Mouse (Mus musculus) adrenal gland, postnatal 25 days (tissue): ENCODE measurements around the gene Sipa1l3. TPM values are rescaled to one million over a fixed set of nuclear protein-coding genes. Genes with fewer than 3 reads are reported as not detected.

Experiments
- DNase-seq: peaks from one replicate; pipeline ENCODE4 v3.0.0; 2021; ENCODE audit warnings: mixed read lengths
- total RNA-seq: library from RNA; stranded (reverse); gene quantifications from 2 replicates; pipeline ENCODE4 v1.2.3, GENCODE M21; 2021

Gene Sipa1l3
- total RNA-seq, 1 experiment from 2014 or later = 36.3 TPM

DNA sequence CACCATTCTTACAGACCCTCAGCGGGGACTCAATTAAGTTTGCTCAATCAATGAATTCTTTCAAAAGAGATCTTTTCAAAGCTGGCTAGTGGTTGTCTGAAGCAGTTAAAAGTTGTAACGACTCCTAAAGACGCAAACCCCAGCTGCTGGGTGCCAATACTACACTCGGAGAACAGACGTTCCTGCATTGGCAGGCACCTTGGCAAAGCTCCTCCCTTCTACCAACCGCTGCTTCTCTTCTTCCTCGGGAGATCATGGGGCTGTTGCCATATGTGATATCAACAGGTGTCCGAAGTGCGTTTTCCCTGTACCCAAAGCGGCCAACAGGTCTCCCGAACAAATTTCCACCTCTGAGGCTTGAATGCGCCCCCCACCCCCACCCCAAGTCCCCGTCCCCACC lies 237.6 kb downstream of the Sipa1l3 start:
- no peak for DNase-seq

DNA sequence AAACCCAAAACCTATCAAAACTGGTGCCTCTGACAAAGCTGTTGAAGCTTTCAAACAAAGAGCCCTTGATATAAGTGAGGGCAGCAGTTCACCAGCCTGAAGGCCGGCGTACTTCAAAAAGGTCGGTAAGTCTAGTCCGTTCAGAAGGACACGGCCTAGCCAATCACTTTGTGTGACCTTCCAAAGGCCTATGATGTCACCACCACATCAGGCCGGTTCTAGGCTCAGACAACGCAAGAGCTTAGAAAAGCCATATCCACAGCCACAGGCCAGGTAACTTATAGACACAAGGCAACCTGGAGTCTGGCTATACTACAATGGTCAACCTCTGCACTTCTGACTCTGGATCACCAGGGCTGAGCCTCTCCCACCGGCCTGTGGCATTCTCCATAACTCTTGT lies 238.5 kb downstream of the Sipa1l3 start:
- no peak for DNase-seq

DNA sequence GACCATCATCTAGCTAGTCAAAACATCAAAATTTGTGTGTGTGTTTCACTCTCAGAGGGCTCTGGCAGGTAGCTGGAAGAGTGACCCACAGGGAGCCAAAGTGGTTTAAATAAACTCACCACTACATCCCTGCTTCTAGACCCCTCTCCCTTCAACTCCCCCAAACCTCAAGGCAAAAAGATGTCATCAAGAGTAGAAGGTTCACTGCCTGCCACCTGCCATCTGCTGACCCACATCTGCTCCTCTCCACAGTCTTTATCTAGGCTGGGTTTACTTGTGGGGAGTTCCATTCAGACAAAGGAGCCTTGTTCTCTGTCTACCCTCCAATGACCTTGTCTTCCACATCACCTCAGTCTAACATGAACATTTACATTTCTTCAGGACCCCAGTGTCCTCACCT lies 239.2 kb downstream of the Sipa1l3 start:
- DNase-seq = no peak

DNA sequence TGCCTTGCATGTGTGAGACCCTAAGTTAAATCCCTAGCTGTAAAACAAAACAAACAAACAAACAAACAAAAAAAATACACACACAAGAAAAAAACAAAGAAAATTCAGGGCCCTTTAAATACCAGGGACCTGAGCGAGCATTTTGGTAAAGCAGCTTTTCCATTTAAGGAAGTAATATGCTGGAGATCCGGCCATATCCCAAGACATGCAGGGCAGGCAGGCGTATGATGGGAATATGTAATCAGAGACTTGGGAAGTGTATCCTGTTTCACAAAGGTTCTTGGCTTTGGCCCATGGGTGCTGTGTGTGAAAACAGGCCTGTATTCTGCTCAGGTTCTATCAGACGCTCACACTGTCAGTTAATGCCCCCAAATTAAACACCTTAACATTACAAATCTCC lies 240.9 kb downstream of the Sipa1l3 start:
- no peak for DNase-seq

DNA sequence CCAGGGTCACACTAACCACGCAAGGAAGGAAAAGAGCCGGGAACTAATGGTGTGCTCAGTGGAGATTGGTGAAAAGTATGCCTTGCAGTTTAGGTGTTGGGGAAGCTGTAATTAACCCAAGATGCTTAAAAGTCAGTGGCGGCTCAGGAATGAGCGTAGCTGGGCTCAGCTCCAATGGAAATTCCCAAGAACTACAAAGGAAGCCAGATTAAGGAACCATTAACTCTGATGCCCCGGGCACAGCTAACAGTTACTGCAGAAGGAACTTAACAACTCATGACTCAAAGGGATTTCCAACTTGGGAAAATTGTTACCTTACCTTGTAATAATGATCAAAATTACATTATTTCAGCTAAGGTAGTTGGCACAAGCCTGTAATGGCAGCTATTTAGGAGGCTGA lies 241.7 kb downstream of the Sipa1l3 start:
- no peak for DNase-seq

DNA sequence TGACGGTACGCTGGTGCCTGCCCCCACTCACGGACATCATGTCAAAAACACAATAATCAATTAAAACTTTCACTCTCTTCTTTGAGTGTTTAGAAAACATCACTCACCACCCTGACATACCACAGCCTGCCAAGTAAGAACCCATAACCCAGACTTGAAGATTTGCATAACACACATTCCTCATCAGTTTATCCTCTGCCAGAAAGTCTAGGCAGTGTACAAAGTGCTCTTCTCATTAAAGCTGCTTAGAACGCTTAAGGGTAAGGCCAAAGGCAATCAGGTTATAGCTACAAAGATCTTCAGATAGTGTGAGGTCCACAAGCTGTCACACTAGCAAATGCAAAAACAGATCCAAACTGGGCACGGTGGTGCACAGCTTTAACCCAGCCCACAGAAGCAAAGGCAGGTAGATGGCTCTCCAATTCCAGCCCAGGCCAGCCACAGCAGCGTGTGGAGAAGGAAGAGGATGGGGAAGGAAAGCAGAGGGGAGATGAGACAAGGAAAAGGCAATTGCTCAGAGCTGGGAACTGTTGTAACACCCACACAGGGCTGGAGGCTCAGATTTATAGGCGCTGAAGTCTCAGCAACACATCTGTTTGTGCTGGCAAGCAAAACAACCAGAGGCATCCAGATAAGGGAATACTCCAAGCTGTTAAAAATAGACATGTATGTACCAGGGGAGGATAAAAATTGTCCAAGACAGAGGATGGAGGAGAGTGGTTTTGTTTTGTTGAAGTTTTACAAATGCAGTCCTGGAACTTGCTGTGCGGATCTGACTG lies 246.6 kb downstream of the Sipa1l3 start:
- DNase-seq = no peak

DNA sequence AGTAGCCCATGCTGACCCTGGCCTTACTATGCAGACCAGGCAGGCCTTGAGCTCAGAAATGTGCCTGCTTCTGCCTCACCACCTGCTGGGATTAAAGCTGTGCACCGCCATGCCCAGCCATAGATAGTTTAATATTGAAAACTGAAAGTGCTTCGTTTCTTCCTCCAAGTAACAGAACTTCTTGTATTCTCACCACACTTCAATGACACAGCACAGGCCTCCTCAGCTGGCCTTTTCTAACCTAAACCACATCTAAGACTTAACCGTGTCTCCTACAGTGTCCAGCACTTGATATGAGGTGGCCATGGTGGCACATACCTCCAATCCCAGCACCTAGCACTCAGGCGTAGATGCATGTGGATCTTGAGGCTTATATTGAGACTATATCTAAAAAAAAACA lies 248.0 kb downstream of the Sipa1l3 start:
- DNase-seq = no peak

Other genes with a start within 250 kb of the Sipa1l3 start
- gene Spint2, start 236.7 kb downstream of the Sipa1l3 start, total RNA-seq = 23.0 and 36.9 TPM in 2 replicates
- 5.5 and 6.7 TPM in 2 replicates for gene Ppp1r14a, start 229.3 kb downstream of the Sipa1l3 start, total RNA-seq
- gene Dpf1, start 214.7 kb downstream of the Sipa1l3 start, total RNA-seq = 0.95 and 1.6 TPM in 2 replicates
- not detected in 2 replicates for gene Catsperg2, start 208.4 kb upstream of the Sipa1l3 start, total RNA-seq
- gene Zfp84, start 249.9 kb upstream of the Sipa1l3 start, total RNA-seq = 16.2 and 18.5 TPM in 2 replicates